Mouse (Mus musculus) lung, adult 18-20 months (tissue): ENCODE results near the gene Olfr507.
"Not testable (repeated sequence)": the region's sequence is repeated elsewhere in the genome, so short reads cannot be mapped to it uniquely, and the experiment has no call there.

Experiments
- DNase-seq, 2 experiments: peaks; one replicate each; pipeline ENCODE4 v3.0.0; 2022; ENCODE audit warnings: mixed read lengths in 2 of 2

Gene Olfr507

DNA sequence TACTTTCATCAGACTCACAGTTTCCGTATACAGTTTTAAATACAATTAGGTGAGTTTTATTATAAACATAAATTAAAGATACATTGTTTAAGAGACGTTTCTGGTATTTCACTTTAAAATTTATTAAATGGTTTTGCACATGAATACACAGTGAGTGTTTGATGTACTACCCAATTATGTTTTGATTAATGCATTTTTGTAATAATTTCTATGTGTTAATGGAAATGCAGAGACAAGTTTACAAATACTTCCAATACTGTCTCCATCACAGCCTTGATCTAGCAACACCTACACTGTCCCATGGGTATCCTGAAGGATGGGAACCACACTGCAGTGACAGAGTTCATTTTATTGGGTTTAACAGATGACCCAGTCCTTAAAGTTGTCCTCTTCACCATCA, at the start of gene Olfr507:
TSS of gene Olfr507 (plus strand) at position 301 of the 400 bp plus-strand sequence.
- DNase-seq: no peak

DNA sequence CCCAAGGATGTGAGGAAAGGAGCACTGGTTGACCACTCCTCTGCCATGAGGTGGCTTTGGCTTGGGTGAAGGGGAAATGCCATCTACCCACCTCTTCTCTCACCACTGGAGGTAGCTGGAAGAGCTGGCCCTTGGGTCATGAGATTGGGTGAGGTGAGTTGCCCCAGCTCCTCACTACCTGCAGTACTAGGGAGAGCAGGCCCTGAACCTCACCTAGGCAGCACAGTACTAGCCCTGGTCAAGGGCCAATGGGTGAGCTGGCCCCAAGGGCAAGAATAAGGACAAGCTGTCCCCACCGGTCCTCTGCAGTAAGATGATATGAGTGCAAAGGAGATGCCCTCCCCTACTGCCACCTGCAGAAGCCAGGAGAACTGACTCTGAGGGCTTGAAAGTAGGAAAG, 31.8 kb upstream of the Olfr507 start:
- no peak for DNase-seq

DNA sequence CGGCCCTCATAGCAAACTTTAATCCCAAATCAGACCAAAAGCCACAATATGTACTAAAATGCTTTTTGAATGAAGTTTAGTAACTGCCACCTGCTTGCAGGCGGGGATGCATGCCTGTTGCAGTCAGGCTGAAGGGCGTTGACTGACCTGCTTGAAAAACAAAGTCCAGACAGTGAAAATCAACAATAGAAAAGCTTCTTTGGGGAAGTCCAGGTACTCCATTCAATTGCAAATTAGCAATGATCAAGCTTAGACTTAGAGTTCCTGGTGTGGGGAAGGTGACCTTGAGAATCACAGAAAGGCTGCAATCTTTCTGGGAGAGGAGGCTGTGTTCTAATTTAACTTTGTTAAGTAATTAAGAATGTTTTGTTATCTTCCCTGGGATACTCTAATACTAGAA, 19.7 kb upstream of the Olfr507 start:
- DNase-seq: not testable (repeated sequence)

GRCm38 (mm10) chr7:108610487-108610886, 11.1 kb upstream of the Olfr507 start, which contains the start of gene Olfr506:
TSS of gene Olfr506 (plus strand) at chr7:108610787.
- no peak for DNase-seq

GRCm38 (mm10) chr7:108614110-108614509, 7.5 kb upstream of the Olfr507 start:
- DNase-seq: no peak

DNA sequence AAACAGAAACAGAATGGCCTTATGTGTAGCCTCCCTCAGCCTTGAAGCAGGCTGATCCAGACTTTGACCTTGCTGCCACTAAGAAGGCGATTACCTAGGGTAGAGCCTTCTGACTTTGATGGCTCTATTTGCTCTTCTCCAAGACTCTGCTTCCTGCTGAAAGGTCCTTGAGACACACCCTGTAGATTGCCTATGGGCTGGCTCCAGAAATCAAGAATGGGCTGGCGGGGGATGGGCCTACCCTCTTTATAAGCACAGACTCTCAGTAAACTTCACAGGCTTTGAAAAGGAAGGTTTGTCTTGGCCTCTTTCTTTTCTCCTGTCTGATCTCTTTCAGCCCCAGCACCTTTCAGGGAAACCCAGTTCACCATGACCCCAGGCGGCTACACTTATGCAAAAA, 4.8 kb upstream of the Olfr507 start:
- DNase-seq: not testable (repeated sequence)

- DNase-seq: no peak
Measured at GRCm38 (mm10) chr7:108629694-108630093, 8.1 kb downstream of the Olfr507 start, which contains the start of gene Olfr508. TSS of gene Olfr508 (plus strand) at chr7:108629994.

- no peak for DNase-seq
Measured at GRCm38 (mm10) chr7:108651806-108652205, 30.2 kb downstream of the Olfr507 start, which contains the start of gene Olfr509. TSS of gene Olfr509 (minus strand) at chr7:108651906.

- DNase-seq: no peak
Measured at GRCm38 (mm10) chr7:108662419-108662818, 40.8 kb downstream of the Olfr507 start.

- DNase-seq: no peak
Measured at GRCm38 (mm10) chr7:108666118-108666517, 44.5 kb downstream of the Olfr507 start, which contains the start of gene Olfr510. TSS of gene Olfr510 (plus strand) at chr7:108666418.

- DNase-seq: no peak
Measured at GRCm38 (mm10) chr7:108671058-108671457, 49.4 kb downstream of the Olfr507 start.
